Mouse (Mus musculus): Measurements from ENCODE around the gene Gm10375. TPM values are rescaled to one million over a fixed set of nuclear protein-coding genes. Genes with fewer than 3 reads are reported as not detected.
"Not testable (repeated sequence)": the region's sequence is repeated elsewhere in the genome, so short reads cannot be mapped to it uniquely, and the experiment has no call there.

The Gm10375 gene
- not detected for total RNA-seq (2021)
- long read RNA-seq, experiment 1: 0 reads
- long read RNA-seq, experiment 2: 0 reads

DNA sequence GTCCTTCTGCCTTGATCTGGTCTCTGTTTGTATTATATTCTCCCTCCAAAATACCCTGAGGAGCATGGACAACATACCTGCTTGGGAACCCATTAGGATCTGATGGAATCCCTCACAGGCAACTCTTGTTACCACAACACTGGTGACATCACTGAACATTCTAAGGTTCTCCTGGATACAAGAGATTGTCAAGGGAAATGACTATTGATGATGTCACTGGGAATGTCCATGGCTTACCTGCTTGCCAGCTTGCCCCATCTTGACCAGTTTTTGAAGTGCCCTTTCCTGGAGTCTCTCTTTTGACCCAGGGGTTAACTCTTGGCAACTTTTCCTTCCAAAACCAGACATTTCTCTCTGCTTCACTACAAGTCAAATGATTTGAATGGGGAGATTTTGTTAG lies at the start of gene Gm10375:
Gm10375 (minus strand) TSS at position 101 of the 400 bp plus-strand sequence.
- DNase-seq (ENCODE audit: low spot score in 2 of 2): not testable (repeated sequence)

DNA sequence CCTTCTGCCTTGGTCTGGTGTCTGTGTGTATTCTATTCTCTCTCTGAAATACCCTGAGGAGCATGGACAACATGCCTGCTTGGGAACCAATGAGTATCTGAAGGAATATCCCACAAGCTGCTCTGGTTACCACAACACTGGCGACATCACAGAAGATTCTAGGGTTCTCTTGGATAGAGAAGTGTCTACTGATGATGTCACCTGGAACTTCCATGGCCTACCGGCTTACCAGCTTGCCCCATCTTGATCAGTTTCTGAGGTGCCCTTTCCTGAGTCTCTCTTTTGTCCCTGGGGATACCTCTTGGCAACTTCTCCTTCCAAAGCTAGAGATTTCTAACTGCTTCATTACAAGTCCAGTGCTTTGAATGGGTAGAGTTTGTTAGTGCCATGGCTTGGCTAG lies 28.8 kb downstream of the Gm10375 start, which contains the start of gene Gm17654:
Gm17654 (minus strand) TSS at position 101 of the 400 bp plus-strand sequence.
- DNase-seq (ENCODE audit: low spot score in 2 of 2): not testable (repeated sequence)

DNA sequence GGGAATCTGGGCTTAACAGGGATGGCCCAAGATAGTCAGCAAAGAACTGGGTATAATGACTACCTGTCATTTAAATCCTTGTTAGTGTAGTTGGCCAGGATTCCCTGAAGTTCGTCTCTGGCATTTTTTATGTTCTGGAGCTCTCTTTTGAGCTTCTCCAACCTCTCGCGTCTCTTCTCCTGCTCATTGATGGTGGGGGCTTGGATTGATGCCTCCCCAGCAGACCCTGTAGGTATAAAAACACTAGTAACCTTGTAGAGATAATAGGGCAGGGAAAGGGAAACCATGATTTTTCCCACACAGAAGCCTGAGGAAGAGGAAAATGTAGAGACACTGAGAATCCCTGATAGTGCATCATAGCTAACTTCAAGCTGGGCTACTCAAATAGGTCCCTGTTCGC lies 29.8 kb downstream of the Gm10375 start:
- DNase-seq (ENCODE audit: low spot score in 2 of 2): not testable (repeated sequence)

Other genes with a start within 250 kb of the Gm10375 start
- gene Gm8138, start 191.7 kb downstream of the Gm10375 start, total RNA-seq (2021): not detected
- under 1 TPM in 1 of 2 experiments, not detected in 1; 0.38 TPM for gene Gm5799, start 64.4 kb downstream of the Gm10375 start, total RNA-seq (2021)
- gene Gm17654, start 28.9 kb downstream of the Gm10375 start, total RNA-seq (2021): not detected
- not detected for gene Gm8165, start 69.2 kb upstream of the Gm10375 start, total RNA-seq (2021)
- gene Gm7324, start 89.8 kb upstream of the Gm10375 start, total RNA-seq (2021): 1 to 10 TPM in 1 of 2 experiments, under 1 TPM in 1; 0.86 to 1.2 TPM
- gene Gm16506, start 119.5 kb upstream of the Gm10375 start, total RNA-seq (2021): not detected
- gene Gm6526, start 139.9 kb upstream of the Gm10375 start, total RNA-seq (2021): not detected
- gene Gm8180, start 176.7 kb upstream of the Gm10375 start, total RNA-seq (2021): not detected